Mouse (Mus musculus): Measurements from ENCODE around the gene Cdh12. TPM values are rescaled to one million over a fixed set of nuclear protein-coding genes. Genes with fewer than 3 reads are reported as not detected.
"Not testable (repeated sequence)": the region's sequence is repeated elsewhere in the genome, so short reads cannot be mapped to it uniquely, and the experiment has no call there.

Cdh12 gene
- polyA plus RNA-seq, 1 experiment from 2014 or later, result 0.27 TPM

DNA sequence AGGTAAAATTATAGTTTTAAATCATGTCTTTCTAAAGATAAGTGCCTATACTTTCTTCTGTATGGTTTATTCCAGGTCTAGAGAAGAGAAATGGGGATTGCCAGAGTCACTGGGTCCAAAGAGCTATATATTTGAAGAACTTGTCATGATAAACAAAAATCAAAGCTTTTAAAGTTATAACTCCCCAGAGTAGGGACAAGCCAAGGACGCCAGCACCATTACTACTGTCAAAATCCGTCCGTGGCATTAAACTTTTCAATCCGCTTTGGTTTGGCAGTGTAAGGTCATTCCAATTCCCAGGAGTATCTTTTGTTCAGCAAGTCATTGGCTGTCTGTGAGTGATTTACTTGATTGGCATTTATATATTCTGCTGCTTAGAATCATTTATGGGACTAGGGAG is 697.8 kb downstream of the Cdh12 start:
- 92% methylated on average over 4 of the region's 4 CpGs for WGBS
- Histone ChIP-seq H3K9me3 (replicated peaks) (peaks cover 6% of the 10 kb centered on the region), H3K4me3 (no peak overlapping the region), H3K4me1 (no peaks in the 10 kb centered on the region), H3K27ac (replicated peaks) (no peak overlapping the region), H3K36me3 (no peaks in the 10 kb centered on the region), H3K27me3 (ENCODE audit: low read depth, poor library complexity, severe bottlenecking) (no peaks in the 10 kb centered on the region)
- no peak for DNase-seq (ENCODE audit: low spot score)

DNA sequence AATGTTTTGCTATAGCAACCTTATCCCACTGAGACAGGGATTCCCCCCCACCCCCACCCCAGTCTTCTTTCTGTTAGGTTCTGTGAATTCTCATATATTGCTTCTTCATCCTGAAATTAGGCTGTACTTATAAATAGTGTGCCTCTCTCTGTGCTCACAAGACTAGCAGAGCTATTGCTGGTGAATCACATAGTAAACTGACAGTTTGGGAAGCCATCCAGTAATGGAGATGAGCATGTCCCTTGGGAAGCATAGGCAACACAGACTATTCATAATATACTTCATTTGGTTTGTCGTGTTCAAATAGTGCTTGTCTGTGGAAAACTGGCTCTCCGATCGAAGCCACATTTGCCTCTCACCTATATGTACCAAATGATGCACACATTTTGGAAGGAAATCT is 704.5 kb downstream of the Cdh12 start:
- Histone ChIP-seq H3K27ac (replicated peaks) (no peak overlapping the region), H3K4me1 (no peaks in the 10 kb centered on the region), H3K4me3 (no peak overlapping the region), H3K36me3 (no peaks in the 10 kb centered on the region), H3K9me3 (replicated peaks) (no peaks in the 10 kb centered on the region), H3K27me3 (ENCODE audit: low read depth, poor library complexity, severe bottlenecking) (no peaks in the 10 kb centered on the region)
- 96% methylated on average over 3 of the region's 3 CpGs for WGBS
- no peak for DNase-seq (ENCODE audit: low spot score)

DNA sequence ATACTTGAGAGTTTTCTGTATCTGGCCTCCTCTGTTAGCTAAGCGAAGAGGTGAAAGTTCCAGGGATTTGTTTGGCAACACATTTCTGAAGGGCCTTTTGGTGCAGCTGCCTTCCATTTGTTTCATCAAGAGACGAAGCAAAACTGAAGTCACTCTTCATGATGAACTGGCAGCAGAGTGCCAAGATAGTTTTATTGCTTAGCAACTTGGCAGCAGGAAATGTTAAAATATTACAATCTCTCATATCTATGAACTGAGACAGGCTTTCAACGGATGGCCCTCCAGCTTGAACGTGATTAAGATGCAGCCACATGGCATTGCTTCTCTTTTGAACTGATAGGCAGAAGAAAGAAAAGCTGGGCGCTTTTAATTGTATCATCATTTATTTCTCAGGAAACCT is 730.7 kb downstream of the Cdh12 start:
- H3K36me3 ChIP-seq, result no peaks in the 10 kb centered on the region
- no peaks in the 10 kb centered on the region for H3K4me1 ChIP-seq
- no peak for DNase-seq (ENCODE audit: low spot score)
- H3K4me3 ChIP-seq, result no peak overlapping the region
- H3K9me3 ChIP-seq (replicated peaks), result no peaks in the 10 kb centered on the region
- WGBS, result 78% methylated on average over 5 of the region's 5 CpGs
- H3K27me3 ChIP-seq (ENCODE audit: low read depth, poor library complexity, severe bottlenecking), result no peaks in the 10 kb centered on the region
- no peak overlapping the region for H3K27ac ChIP-seq (replicated peaks)

DNA sequence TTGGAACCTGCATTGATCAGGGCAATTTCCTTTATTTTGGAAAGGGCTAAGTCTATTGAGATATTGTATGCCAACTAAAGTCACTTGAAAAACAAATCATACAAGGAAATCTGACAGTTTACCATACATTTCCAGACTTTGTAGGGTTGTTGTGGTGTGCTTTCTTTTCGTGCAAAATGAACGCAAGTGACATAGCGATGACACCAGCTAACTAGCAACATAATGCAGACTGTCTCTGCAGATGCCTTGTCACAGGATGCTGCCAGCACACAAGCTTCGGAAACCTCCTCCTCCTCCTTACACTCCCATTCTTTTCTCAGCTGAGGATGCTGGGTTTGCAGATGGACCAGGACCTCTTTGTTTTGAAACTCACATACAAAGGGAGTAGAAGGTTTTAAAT is 731.1 kb downstream of the Cdh12 start:
- Histone ChIP-seq H3K9me3 (replicated peaks) (no peaks in the 10 kb centered on the region), H3K27me3 (ENCODE audit: low read depth, poor library complexity, severe bottlenecking) (no peaks in the 10 kb centered on the region), H3K4me1 (no peaks in the 10 kb centered on the region), H3K27ac (replicated peaks) (no peak overlapping the region), H3K4me3 (no peak overlapping the region), H3K36me3 (no peaks in the 10 kb centered on the region)
- DNase-seq (ENCODE audit: low spot score), result no peak
- WGBS, result 68% methylated on average over 4 of the region's 4 CpGs

DNA sequence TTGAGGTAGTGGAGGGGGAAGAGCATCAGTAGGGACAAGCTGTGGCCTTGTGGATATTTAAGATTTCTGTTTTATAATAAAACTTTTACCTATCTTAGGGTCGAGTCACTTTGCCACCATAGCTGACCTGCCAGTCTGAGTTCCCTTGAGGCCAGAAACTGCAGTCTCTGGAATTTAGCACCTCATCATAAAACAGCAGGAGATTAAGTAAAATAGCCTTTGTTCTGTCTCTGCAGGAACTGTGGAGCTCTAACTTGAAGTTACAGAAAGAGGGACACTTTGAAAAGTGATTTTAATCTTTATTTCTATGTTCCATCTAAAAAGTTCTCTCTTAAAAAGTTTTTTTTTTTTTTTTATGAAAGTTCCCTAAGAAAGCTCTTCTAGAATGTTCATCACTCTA is 736.7 kb downstream of the Cdh12 start:
- H3K9me3 ChIP-seq (replicated peaks), result no peaks in the 10 kb centered on the region
- no peaks in the 10 kb centered on the region for H3K4me1 ChIP-seq
- no peak overlapping the region for H3K4me3 ChIP-seq
- H3K27ac ChIP-seq (replicated peaks), result no peak overlapping the region
- no peak for DNase-seq (ENCODE audit: low spot score)
- no peaks in the 10 kb centered on the region for H3K27me3 ChIP-seq (ENCODE audit: low read depth, poor library complexity, severe bottlenecking)
- H3K36me3 ChIP-seq, result no peaks in the 10 kb centered on the region
- WGBS, result 64% methylated on average over 1 of the region's 1 CpGs

DNA sequence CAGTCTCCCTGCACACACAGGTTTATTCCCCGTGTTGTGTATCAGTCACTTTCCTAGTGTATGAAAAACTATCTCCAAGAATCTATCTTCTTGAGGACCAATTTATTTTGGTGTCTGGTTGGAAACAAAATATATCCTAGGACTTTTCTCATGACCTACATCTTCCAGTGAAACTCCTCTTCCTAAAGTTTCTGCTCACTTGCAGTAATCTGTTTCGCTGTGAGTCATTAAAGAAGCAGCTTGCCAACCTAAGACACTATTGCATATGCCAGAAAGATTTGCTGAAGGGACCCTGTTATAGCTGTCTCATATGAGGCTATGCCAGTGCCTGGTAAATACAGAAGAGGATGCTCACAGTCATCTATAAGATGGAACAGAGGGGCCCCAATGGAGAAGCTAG is 761.0 kb downstream of the Cdh12 start:
- H3K4me3 ChIP-seq; H3K27me3 ChIP-seq (ENCODE audit: low read depth, poor library complexity, severe bottlenecking); DNase-seq (ENCODE audit: low spot score); H3K27ac ChIP-seq (replicated peaks); H3K36me3 ChIP-seq; H3K4me1 ChIP-seq; H3K9me3 ChIP-seq (replicated peaks): not testable (repeated sequence)
- WGBS, result 92% methylated on average over 2 of the region's 2 CpGs

DNA sequence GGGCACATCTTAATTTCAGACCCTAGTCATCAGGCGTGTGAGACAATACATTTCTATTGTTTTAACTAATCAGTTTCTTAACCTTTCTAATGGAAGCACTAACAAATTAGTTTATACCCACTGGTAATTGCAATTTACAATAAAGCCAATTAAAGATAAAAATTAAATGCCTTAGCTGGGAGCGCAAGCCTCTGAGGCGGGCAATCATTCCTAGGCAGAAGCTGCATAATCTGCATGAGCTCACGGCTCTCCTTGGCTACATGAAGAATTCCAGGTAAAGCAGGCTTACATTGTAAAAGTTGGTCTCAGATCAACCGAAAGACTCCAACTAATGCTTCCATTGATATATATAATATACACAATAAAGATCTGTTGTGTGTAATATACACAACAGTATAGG is 773.9 kb downstream of the Cdh12 start:
- Histone ChIP-seq H3K27ac (replicated peaks) (no peak overlapping the region), H3K36me3 (no peaks in the 10 kb centered on the region), H3K4me1 (no peaks in the 10 kb centered on the region), H3K27me3 (ENCODE audit: low read depth, poor library complexity, severe bottlenecking) (no peaks in the 10 kb centered on the region), H3K9me3 (replicated peaks) (no peaks in the 10 kb centered on the region), H3K4me3 (no peak overlapping the region)
- DNase-seq (ENCODE audit: low spot score), result no peak
- 90% methylated on average over 5 of the region's 5 CpGs for WGBS

DNA sequence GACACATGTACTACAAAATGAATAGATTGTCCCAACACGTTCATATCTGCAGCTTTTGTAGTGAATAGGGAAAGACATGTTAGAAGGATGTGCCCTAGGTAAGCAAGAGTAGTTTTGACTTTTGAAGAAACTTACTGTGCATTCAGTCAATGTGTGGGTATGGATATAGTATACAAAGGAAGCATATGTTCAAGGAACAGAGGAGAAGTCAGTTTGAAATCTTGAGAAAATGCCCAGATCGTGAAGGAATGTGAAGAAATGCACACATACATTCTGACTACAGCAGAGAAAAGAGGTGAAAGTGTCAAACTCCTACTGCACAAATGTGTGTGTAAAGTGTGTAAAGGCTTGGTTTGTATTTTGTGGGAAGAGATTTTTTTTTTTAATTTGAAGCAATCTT is 812.3 kb downstream of the Cdh12 start:
- H3K36me3 ChIP-seq, result no peaks in the 10 kb centered on the region

DNA sequence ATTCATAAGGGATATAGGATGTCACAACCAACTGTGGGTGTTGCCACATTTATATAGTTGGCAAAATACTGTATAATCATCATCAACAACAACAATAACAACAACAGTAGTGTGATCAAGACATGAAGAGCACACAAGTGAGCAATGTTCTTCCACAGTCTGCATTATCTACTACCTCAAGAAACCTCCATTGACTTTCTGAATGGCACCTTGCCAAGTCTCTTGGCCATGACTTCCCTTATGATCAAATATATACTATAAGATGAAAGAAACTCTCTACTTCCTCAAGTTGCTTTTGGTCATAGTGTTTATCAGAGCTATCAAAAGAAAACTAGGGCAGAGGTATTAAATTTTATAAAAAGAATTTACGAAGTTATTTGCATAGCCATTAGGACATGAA is 820.8 kb downstream of the Cdh12 start:
- DNase-seq (ENCODE audit: low spot score), result no peak
- Histone ChIP-seq H3K4me3 (no peak overlapping the region), H3K36me3 (no peaks in the 10 kb centered on the region), H3K27ac (replicated peaks) (no peak overlapping the region), H3K9me3 (replicated peaks) (no peaks in the 10 kb centered on the region), H3K4me1 (no peaks in the 10 kb centered on the region), H3K27me3 (ENCODE audit: low read depth, poor library complexity, severe bottlenecking) (no peaks in the 10 kb centered on the region)
- 87% methylated on average over 1 of the region's 1 CpGs for WGBS

More for the DNA sequence above, 812.3 kb downstream of the Cdh12 start:
- WGBS, result 86% methylated on average over 2 of the region's 2 CpGs
- no peak overlapping the region for H3K27ac ChIP-seq (replicated peaks)
- H3K9me3 ChIP-seq (replicated peaks), result no peaks in the 10 kb centered on the region
- DNase-seq (ENCODE audit: low spot score), result no peak
- no peaks in the 10 kb centered on the region for H3K27me3 ChIP-seq (ENCODE audit: low read depth, poor library complexity, severe bottlenecking)
- H3K4me3 ChIP-seq, result no peak overlapping the region
- no peaks in the 10 kb centered on the region for H3K4me1 ChIP-seq

DNA sequence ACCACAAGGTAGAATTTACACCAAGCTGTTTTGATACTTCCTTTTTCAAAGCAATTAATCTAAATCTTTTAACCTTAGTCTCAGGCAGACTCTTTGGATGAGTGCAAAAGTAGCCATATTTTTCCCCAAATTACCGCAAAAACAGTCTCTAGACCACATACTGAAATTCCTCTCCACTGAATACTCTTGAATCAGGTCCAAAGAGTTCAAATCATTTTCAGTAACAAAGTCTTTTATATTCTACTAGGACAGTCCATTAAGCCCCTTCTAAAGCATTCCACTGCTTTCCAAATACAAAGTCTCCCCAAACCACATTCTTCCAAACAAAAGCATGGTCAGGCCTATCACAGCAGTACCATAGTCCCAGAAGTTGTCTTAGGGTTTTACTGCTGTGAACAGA is 848.0 kb downstream of the Cdh12 start:
- no peaks in the 10 kb centered on the region for H3K4me1 ChIP-seq
- no peaks in the 10 kb centered on the region for H3K36me3 ChIP-seq
- H3K4me3 ChIP-seq, result no peak overlapping the region
- no peaks in the 10 kb centered on the region for H3K27me3 ChIP-seq (ENCODE audit: low read depth, poor library complexity, severe bottlenecking)
- no peaks in the 10 kb centered on the region for H3K9me3 ChIP-seq (replicated peaks)
- no peak for DNase-seq (ENCODE audit: low spot score)
- no peak overlapping the region for H3K27ac ChIP-seq (replicated peaks)
- 89% methylated on average over 1 of the region's 1 CpGs for WGBS

DNA sequence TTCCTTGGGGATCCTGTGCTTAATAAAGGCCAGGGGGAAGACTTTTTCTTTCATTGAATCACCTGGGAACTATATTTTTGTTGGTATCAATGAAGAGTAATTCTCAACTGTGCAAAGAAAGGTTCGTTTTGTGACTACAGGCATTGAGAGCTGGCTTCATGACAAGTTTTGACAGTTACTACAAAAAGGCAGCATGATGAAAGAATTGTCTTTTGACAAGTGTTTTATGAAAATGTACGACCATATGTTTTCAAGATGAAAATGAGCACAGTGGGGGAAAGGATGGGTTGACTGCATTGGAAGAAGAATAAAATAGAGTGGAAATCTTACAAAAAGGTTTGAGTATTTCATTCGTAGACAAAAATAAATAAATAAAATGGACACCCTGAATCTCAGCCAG is 866.4 kb downstream of the Cdh12 start:
- no peaks in the 10 kb centered on the region for H3K4me1 ChIP-seq
- H3K27ac ChIP-seq (replicated peaks), result no peak overlapping the region
- H3K27me3 ChIP-seq (ENCODE audit: low read depth, poor library complexity, severe bottlenecking), result no peaks in the 10 kb centered on the region
- H3K36me3 ChIP-seq, result no peaks in the 10 kb centered on the region
- WGBS, result 87% methylated on average over 3 of the region's 3 CpGs
- H3K4me3 ChIP-seq, result no peak overlapping the region
- H3K9me3 ChIP-seq (replicated peaks), result no peaks in the 10 kb centered on the region
- DNase-seq (ENCODE audit: low spot score), result no peak

DNA sequence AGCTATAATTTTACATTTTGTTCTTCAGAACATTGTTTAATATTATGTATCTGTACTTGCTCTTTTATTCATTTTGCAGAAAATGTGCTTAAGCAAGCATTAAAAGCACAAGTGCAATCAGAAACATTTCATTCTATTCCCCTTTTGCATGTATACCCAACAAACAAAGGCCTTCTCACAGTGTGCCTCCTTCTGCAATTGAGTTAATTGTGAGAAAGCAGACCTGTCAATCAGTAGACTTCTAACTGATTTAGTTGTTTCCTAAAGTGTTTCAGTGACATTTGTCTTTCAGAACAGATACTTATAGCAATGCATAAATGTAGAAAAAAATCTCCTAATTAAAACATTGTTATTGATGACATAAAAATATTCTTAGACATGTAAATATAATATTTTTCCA is 894.8 kb downstream of the Cdh12 start:
- Histone ChIP-seq H3K36me3 (no peaks in the 10 kb centered on the region), H3K4me1 (peaks cover 19% of the 10 kb centered on the region), H3K4me3 (no peak overlapping the region), H3K27me3 (ENCODE audit: low read depth, poor library complexity, severe bottlenecking) (no peaks in the 10 kb centered on the region), H3K27ac (replicated peaks) (no peak overlapping the region), H3K9me3 (replicated peaks) (no peaks in the 10 kb centered on the region)
- DNase-seq (ENCODE audit: low spot score), result no peak

DNA sequence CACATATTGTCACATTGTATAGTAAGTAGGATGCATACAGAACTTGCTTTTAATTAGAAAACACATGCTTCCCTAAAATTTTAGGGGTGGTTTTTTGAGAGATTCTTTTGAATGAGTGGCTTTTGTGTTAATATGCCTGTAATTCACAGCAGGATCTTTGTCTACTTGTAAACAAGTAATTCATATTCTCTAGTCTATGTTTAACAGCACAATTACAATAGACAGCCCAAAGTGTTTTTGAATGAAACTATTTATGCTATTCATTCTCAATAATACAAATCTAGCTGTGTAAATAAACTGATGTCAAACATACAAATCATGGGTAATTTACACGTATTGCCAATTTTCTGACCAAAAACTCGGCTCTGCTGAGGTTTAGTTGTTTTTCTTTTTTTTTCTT is 895.3 kb downstream of the Cdh12 start:
- Histone ChIP-seq H3K4me3 (no peak overlapping the region), H3K36me3 (no peaks in the 10 kb centered on the region), H3K4me1 (peaks cover 19% of the 10 kb centered on the region), H3K27me3 (ENCODE audit: low read depth, poor library complexity, severe bottlenecking) (no peaks in the 10 kb centered on the region), H3K27ac (replicated peaks) (no peak overlapping the region), H3K9me3 (replicated peaks) (no peaks in the 10 kb centered on the region)
- DNase-seq (ENCODE audit: low spot score), result no peak
- WGBS, result 47% methylated on average over 2 of the region's 2 CpGs

DNA sequence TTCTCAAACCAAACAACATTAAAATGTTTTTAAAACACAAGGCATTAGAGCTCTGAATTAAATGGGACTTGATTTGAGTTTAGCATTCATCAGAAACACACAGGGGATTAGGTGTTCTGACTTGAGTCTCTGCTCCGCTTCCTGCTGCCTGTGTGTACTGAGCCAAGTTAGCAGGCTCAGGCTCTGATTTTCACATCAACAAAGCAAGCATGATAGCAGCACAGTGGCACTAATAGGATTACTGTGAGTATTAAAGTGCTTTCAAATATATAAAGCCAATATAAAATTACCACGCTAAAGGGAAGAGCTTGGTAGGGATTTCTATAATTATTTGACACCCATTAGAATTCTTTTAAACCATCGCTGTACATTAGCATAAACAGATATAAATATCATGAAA is 895.7 kb downstream of the Cdh12 start:
- no peak overlapping the region for H3K27ac ChIP-seq (replicated peaks)
- WGBS, result 38% methylated on average over 3 of the region's 3 CpGs
- H3K9me3 ChIP-seq (replicated peaks), result no peaks in the 10 kb centered on the region
- no peak for DNase-seq (ENCODE audit: low spot score)
- H3K4me1 ChIP-seq, result peaks cover 19% of the 10 kb centered on the region
- H3K27me3 ChIP-seq (ENCODE audit: low read depth, poor library complexity, severe bottlenecking), result no peaks in the 10 kb centered on the region
- no peaks in the 10 kb centered on the region for H3K36me3 ChIP-seq
- no peak overlapping the region for H3K4me3 ChIP-seq
